Mouse (Mus musculus): ENCODE measurements around the gene Myoz2. TPM values are rescaled to one million over a fixed set of nuclear protein-coding genes. Genes with fewer than 3 reads are reported as not detected.

Gene Myoz2
- polyA plus RNA-seq, 1 experiment from 2014 or later, result 0.62 TPM

- H3K27ac ChIP-seq (ENCODE audit: low read depth, low read length), result no peak overlapping the region
These were observed 32.0 kb upstream of the Myoz2 start for GRCm38 (mm10) chr3:123066836-123067235.

DNA sequence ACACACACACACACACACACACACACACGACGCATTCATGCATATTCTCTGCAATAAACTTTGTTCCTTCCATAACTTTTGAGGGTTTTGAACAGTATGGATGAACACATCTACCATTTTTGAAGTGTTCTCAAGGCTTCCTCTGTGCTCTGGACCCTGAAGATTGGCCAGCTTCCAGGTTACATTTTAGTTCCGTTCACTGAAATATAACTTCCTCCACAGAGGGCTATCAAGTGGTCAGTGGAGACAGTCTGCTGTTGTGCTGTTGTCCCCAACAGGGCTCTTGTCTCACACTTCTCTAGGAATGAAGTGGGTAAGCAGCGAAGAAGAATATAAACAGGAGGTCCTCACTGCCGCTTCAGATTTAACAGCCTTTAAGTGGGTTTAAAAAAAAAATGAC is 30.7 kb upstream of the Myoz2 start:
- Histone ChIP-seq H3K9me3 (ENCODE audit: control insufficient read depth, low read length) (no peaks in the 10 kb centered on the region), H3K4me3 (ENCODE audit: low read depth, low read length) (no peak overlapping the region), H3K27me3 (ENCODE audit: control insufficient read depth, insufficient read depth, low read length) (no peaks in the 10 kb centered on the region), H3K36me3 (ENCODE audit: control insufficient read depth, insufficient read depth, low read length) (no peaks in the 10 kb centered on the region), H3K4me1 (replicated peaks; ENCODE audit: control insufficient read depth, insufficient read depth, low read length) (no peaks in the 10 kb centered on the region), H3K27ac (ENCODE audit: low read depth, low read length) (no peak overlapping the region), H3K4me2 (replicated peaks; ENCODE audit: low read depth, low read length) (no peak overlapping the region), H3K9ac (ENCODE audit: low read depth, low read length) (no peak overlapping the region)
- 85% methylated on average over 5 of the region's 5 CpGs for WGBS
- DNase-seq (ENCODE audit: low spot score) (no peak), ATAC-seq (ENCODE audit: low FRiP score) (no peak)

More at GRCm38 (mm10) chr3:123066836-123067235, 32.0 kb upstream of the Myoz2 start:
- no peaks in the 10 kb centered on the region for H3K4me1 ChIP-seq (replicated peaks; ENCODE audit: control insufficient read depth, insufficient read depth, low read length)
- H3K27me3 ChIP-seq (ENCODE audit: control insufficient read depth, insufficient read depth, low read length), result no peaks in the 10 kb centered on the region
- DNase-seq (ENCODE audit: low spot score) (no peak), ATAC-seq (ENCODE audit: low FRiP score) (no peak)
- no peak overlapping the region for H3K4me3 ChIP-seq (ENCODE audit: low read depth, low read length)
- 92% methylated on average over 7 of the region's 7 CpGs for WGBS
- H3K36me3 ChIP-seq (ENCODE audit: control insufficient read depth, insufficient read depth, low read length), result no peaks in the 10 kb centered on the region
- H3K4me2 ChIP-seq (replicated peaks; ENCODE audit: low read depth, low read length), result no peak overlapping the region
- H3K9me3 ChIP-seq (ENCODE audit: control insufficient read depth, low read length), result no peaks in the 10 kb centered on the region
- H3K9ac ChIP-seq (ENCODE audit: low read depth, low read length), result no peak overlapping the region

DNA sequence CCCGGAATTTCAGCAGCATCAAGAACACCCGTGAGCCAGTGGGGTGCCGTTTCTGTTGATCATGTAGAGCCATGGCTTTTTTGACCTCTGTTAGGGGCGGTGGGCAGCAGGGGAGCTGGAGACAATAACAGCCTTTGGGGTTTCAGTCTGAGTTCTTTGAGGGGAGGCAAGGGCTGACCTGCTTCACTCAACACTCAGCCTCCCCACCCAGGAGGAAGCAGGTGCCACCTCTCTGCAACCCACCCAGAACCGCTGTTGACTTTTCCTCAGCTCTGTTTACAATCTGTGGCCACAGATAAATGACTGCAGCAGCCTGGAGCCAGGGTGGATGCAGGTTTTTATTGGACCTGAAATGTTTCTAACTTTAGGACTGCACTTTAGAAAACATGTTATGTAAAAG is 29.4 kb upstream of the Myoz2 start:
- no peak overlapping the region for H3K4me2 ChIP-seq (replicated peaks; ENCODE audit: low read depth, low read length)
- no peak overlapping the region for H3K27ac ChIP-seq (ENCODE audit: low read depth, low read length)
- H3K9me3 ChIP-seq (ENCODE audit: control insufficient read depth, low read length), result no peaks in the 10 kb centered on the region
- DNase-seq (ENCODE audit: low spot score) (no peak), ATAC-seq (ENCODE audit: low FRiP score) (no peak)
- WGBS, result 7% methylated on average over 5 of the region's 5 CpGs
- H3K27me3 ChIP-seq (ENCODE audit: control insufficient read depth, insufficient read depth, low read length), result no peaks in the 10 kb centered on the region
- no peaks in the 10 kb centered on the region for H3K36me3 ChIP-seq (ENCODE audit: control insufficient read depth, insufficient read depth, low read length)
- H3K4me3 ChIP-seq (ENCODE audit: low read depth, low read length), result no peak overlapping the region
- H3K4me1 ChIP-seq (replicated peaks; ENCODE audit: control insufficient read depth, insufficient read depth, low read length), result no peaks in the 10 kb centered on the region
- H3K9ac ChIP-seq (ENCODE audit: low read depth, low read length), result no peak overlapping the region

DNA sequence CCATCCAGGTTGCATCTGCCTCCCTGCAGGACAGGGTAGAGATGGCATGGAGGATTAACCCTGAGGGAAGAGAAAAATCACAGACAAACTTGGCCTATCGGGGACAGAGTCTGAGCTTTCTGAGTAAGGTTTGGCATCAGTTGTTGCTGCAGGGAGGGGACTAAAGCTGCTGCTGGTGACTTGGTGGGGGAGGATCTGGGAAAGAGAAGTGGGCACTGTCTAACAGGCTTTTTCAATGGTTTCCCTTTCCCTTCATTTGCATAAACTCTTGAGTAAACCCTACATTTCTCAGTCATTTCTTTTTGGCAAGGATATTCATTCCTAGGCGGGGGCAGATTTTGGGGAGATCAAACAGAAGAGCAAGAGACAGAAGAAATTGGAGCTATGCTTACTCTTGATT is 27.1 kb upstream of the Myoz2 start:
- no peaks in the 10 kb centered on the region for H3K27me3 ChIP-seq (ENCODE audit: control insufficient read depth, insufficient read depth, low read length)
- no peaks in the 10 kb centered on the region for H3K36me3 ChIP-seq (ENCODE audit: control insufficient read depth, insufficient read depth, low read length)
- WGBS, result 82% methylated on average over 2 of the region's 2 CpGs
- no peak overlapping the region for H3K4me2 ChIP-seq (replicated peaks; ENCODE audit: low read depth, low read length)
- H3K4me1 ChIP-seq (replicated peaks; ENCODE audit: control insufficient read depth, insufficient read depth, low read length), result no peaks in the 10 kb centered on the region
- no peak for ATAC-seq (ENCODE audit: low FRiP score)
- H3K4me3 ChIP-seq (ENCODE audit: low read depth, low read length), result no peak overlapping the region
- no peak overlapping the region for H3K9ac ChIP-seq (ENCODE audit: low read depth, low read length)
- H3K9me3 ChIP-seq (ENCODE audit: control insufficient read depth, low read length), result no peaks in the 10 kb centered on the region
- DNase-seq (ENCODE audit: low spot score), result no peak
- H3K27ac ChIP-seq (ENCODE audit: low read depth, low read length), result no peak overlapping the region

- ATAC-seq (ENCODE audit: low FRiP score), result no peak
- WGBS, result 91% methylated on average over 1 of the region's 1 CpGs
These were observed 24.0 kb upstream of the Myoz2 start for GRCm38 (mm10) chr3:123058832-123059231.

DNA sequence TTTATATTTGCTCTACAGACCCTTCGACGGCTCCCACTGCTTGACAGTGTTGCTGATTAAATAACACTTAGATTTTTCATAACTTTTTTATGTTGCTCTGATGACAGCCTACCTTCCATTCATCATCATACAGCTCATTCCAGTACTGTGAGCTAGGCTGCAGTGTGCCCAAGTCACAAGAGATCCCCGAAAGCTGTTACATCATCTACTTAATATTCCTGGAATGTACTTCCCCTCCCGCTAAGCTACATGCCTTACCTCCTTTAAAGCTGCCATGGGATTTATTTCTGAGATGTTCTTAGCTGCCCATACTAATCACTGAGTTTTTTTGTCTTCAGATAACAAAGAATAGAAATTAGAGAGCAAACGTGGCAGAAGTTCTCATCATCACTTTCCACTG is 19.4 kb upstream of the Myoz2 start:
- WGBS, result 82% methylated on average over 5 of the region's 5 CpGs
- ATAC-seq (ENCODE audit: low FRiP score), result no peak; the same call in 1 of the 2 replicates
- Histone ChIP-seq H3K9ac (ENCODE audit: low read depth, low read length) (no peak overlapping the region), H3K4me3 (ENCODE audit: low read depth, low read length) (no peak overlapping the region), H3K27ac (ENCODE audit: low read depth, low read length) (no peak overlapping the region), H3K9me3 (ENCODE audit: control insufficient read depth, low read length) (no peaks in the 10 kb centered on the region; the same call in 1 of the 2 replicates), H3K4me2 (replicated peaks; ENCODE audit: low read depth, low read length) (no peak overlapping the region), H3K27me3 (ENCODE audit: control insufficient read depth, insufficient read depth, low read length) (no peaks in the 10 kb centered on the region), H3K36me3 (ENCODE audit: control insufficient read depth, insufficient read depth, low read length) (no peaks in the 10 kb centered on the region), H3K4me1 (replicated peaks; ENCODE audit: control insufficient read depth, insufficient read depth, low read length) (no peaks in the 10 kb centered on the region)
- DNase-seq (ENCODE audit: low spot score), result no peak

More at GRCm38 (mm10) chr3:123058832-123059231, 24.0 kb upstream of the Myoz2 start:
- no peak overlapping the region for H3K4me2 ChIP-seq (replicated peaks; ENCODE audit: low read depth, low read length)
- H3K4me3 ChIP-seq (ENCODE audit: low read depth, low read length), result no peak overlapping the region
- no peak overlapping the region for H3K9ac ChIP-seq (ENCODE audit: low read depth, low read length)
- H3K27ac ChIP-seq (ENCODE audit: low read depth, low read length), result no peak overlapping the region
- H3K9me3 ChIP-seq (ENCODE audit: control insufficient read depth, low read length), result no peaks in the 10 kb centered on the region
- DNase-seq (ENCODE audit: low spot score), result no peak
- no peaks in the 10 kb centered on the region for H3K27me3 ChIP-seq (ENCODE audit: control insufficient read depth, insufficient read depth, low read length)
- H3K36me3 ChIP-seq (ENCODE audit: control insufficient read depth, insufficient read depth, low read length), result no peaks in the 10 kb centered on the region
- H3K4me1 ChIP-seq (replicated peaks; ENCODE audit: control insufficient read depth, insufficient read depth, low read length), result no peaks in the 10 kb centered on the region

DNA sequence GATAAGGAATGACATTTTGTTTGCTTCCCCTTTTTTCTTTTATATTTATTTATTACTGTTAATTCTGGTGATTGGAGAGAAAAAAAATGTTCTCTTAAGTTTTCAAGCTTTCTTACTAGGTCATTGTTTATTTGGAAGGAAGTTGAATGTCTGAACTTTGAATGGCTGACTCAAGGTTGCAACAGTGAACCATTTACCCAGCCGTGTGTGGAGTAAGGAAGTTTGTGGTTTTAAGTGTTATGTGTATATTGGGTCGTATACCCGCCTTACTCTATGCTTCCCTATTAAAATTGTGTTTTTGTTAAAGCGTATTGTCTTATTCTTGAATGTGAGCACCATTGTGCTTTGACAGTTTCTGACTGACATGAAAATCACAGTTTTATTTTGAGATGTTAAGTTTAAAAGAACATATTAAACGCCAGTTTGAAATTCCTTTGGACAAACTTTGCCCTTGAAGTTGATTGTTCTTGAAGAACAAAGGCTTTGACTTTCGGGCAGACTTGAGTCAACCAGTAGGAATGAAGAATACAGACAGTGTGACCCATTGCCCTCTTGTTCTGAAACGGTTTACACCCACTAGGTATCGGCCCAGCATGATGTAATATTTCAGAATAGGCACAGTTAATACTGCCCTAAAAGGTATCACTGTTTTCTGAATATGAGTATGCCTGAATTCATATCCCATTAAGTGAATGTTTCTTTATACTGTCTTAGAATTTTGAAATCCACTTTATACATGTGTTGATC is 18.6 kb upstream of the Myoz2 start:
- ATAC-seq (ENCODE audit: low FRiP score) (no peak), DNase-seq (ENCODE audit: low spot score) (no peak)
- Histone ChIP-seq H3K9me3 (ENCODE audit: control insufficient read depth, low read length) (no peaks in the 10 kb centered on the region; the same call in 1 of the 2 replicates), H3K36me3 (ENCODE audit: control insufficient read depth, insufficient read depth, low read length) (no peaks in the 10 kb centered on the region), H3K27ac (ENCODE audit: low read depth, low read length) (no peak overlapping the region), H3K4me3 (ENCODE audit: low read depth, low read length) (no peak overlapping the region), H3K9ac (ENCODE audit: low read depth, low read length) (no peak overlapping the region), H3K4me1 (replicated peaks; ENCODE audit: control insufficient read depth, insufficient read depth, low read length) (no peaks in the 10 kb centered on the region), H3K4me2 (replicated peaks; ENCODE audit: low read depth, low read length) (no peak overlapping the region), H3K27me3 (ENCODE audit: control insufficient read depth, insufficient read depth, low read length) (no peaks in the 10 kb centered on the region)
- 74% methylated on average over 8 of the region's 8 CpGs for WGBS

GRCm38 (mm10) chr3:123042308-123042707 is 7.5 kb upstream of the Myoz2 start:
- ATAC-seq (ENCODE audit: low FRiP score), result no peak
- no peaks in the 10 kb centered on the region for H3K36me3 ChIP-seq (ENCODE audit: control insufficient read depth, insufficient read depth, low read length)
- no peaks in the 10 kb centered on the region for H3K9me3 ChIP-seq (ENCODE audit: control insufficient read depth, low read length)
- no peaks in the 10 kb centered on the region for H3K27me3 ChIP-seq (ENCODE audit: control insufficient read depth, insufficient read depth, low read length)
- 95% methylated on average over 1 of the region's 1 CpGs for WGBS
- H3K4me1 ChIP-seq (replicated peaks; ENCODE audit: control insufficient read depth, insufficient read depth, low read length), result no peaks in the 10 kb centered on the region
- H3K27ac ChIP-seq (ENCODE audit: low read depth, low read length), result no peak overlapping the region
- no peak overlapping the region for H3K4me3 ChIP-seq (ENCODE audit: low read depth, low read length)
- no peak overlapping the region for H3K9ac ChIP-seq (ENCODE audit: low read depth, low read length)
- no peak for DNase-seq (ENCODE audit: low spot score)
- H3K4me2 ChIP-seq (replicated peaks; ENCODE audit: low read depth, low read length), result no peak overlapping the region

GRCm38 (mm10) chr3:123033804-123034203 is 1.0 kb downstream of the Myoz2 start:
- Histone ChIP-seq H3K27ac (ENCODE audit: low read depth, low read length) (no peak overlapping the region), H3K4me1 (replicated peaks; ENCODE audit: control insufficient read depth, insufficient read depth, low read length) (no peaks in the 10 kb centered on the region), H3K9ac (ENCODE audit: low read depth, low read length) (no peak overlapping the region), H3K36me3 (ENCODE audit: control insufficient read depth, insufficient read depth, low read length) (no peaks in the 10 kb centered on the region), H3K9me3 (ENCODE audit: control insufficient read depth, low read length) (no peaks in the 10 kb centered on the region), H3K4me2 (replicated peaks; ENCODE audit: low read depth, low read length) (no peak overlapping the region), H3K4me3 (ENCODE audit: low read depth, low read length) (no peak overlapping the region), H3K27me3 (ENCODE audit: control insufficient read depth, insufficient read depth, low read length) (no peaks in the 10 kb centered on the region)
- DNase-seq (ENCODE audit: low spot score), result no peak
- ATAC-seq (ENCODE audit: low FRiP score), result no peak
- 73% methylated on average over 8 of the region's 8 CpGs for WGBS

Measured in hindbrain, embryonic 11.5 days (tissue).